19 mouse cellular contexts compared by ENCODE assay signal in genomic region chr11:101819853-101820252, GRCm38 (mm10). TPM values are rescaled to one million over a fixed set of nuclear protein-coding genes. Genes with fewer than 3 reads are reported as not detected.
DNase-seq lines count a peak whose midpoint lies in the region; ATAC-seq and TF ChIP-seq lines count a peak whose summit lies in the region.
"Had no signal": no experiment of that assay in that cellular context is flagged by ENCODE, and none has a peak within 500 bp of the region (broad histone marks: within the 10 kb centered on the region; RNA-seq: fewer than 3 reads in every experiment).

No protein-coding gene starts in this region.

- no peak overlapping the region for H3K27ac ChIP-seq in intestine, postnatal 0 days (ENCODE audit: low read depth, low read length)
- H3K27ac ChIP-seq in intestine, embryonic 15.5 days, result no peak overlapping the region
- no peak overlapping the region for H3K27ac ChIP-seq in midbrain, postnatal 0 days (ENCODE audit: low read depth, low read length)
- H3K27ac ChIP-seq in midbrain, embryonic 14.5 days (replicated peaks; ENCODE audit: low read depth, low read length), result no peak overlapping the region
- no peak overlapping the region for H3K27ac ChIP-seq in MEL (ENCODE audit: control insufficient read depth, low read depth, low read length)
- H3K27ac ChIP-seq: stomach, embryonic 15.5 days had no signal

- no peaks in the 10 kb centered on the region for H3K27me3 ChIP-seq in intestine, postnatal 0 days (replicated peaks; ENCODE audit: control insufficient read depth, insufficient read depth, low read length)
- H3K27me3 ChIP-seq in intestine, embryonic 15.5 days (replicated peaks), result no peaks in the 10 kb centered on the region
- no peaks in the 10 kb centered on the region for H3K27me3 ChIP-seq in midbrain, postnatal 0 days (ENCODE audit: insufficient read depth, low read length)
- H3K27me3 ChIP-seq in midbrain, embryonic 14.5 days (ENCODE audit: control insufficient read depth, insufficient read depth, low read length), result no peaks in the 10 kb centered on the region
- peaks cover 7 to 14% of the 10 kb centered on the region in 2 experiments for H3K27me3 ChIP-seq in MEL (ENCODE audit: control insufficient read depth in 1 of 2, insufficient read depth in 2 of 2, low read length in 2 of 2)
- H3K27me3 ChIP-seq: heart, embryonic 12.5 days; stomach, embryonic 15.5 days had no signal

- TF ChIP-seq EP300 in MEL (IDR thresholded peaks at IDR 0.05; ENCODE audit: low read depth in 1 of 2, low read length in 2 of 2), result no peak

- no peak overlapping the region for H3K4me2 ChIP-seq in intestine, postnatal 0 days (replicated peaks; ENCODE audit: low read depth)
- no peak overlapping the region for H3K4me2 ChIP-seq in intestine, embryonic 15.5 days (replicated peaks)
- no peak overlapping the region for H3K4me2 ChIP-seq in midbrain, postnatal 0 days (ENCODE audit: low read depth, low read length, poor library complexity, severe bottlenecking)
- H3K4me2 ChIP-seq in midbrain, embryonic 14.5 days (ENCODE audit: low read length), result no peak overlapping the region
- H3K4me2 ChIP-seq: liver, embryonic 11.5 days; stomach, embryonic 15.5 days had no signal

- H3K36me3 ChIP-seq in intestine, postnatal 0 days (ENCODE audit: control insufficient read depth, insufficient read depth), result no peaks in the 10 kb centered on the region
- no peaks in the 10 kb centered on the region for H3K36me3 ChIP-seq in intestine, embryonic 15.5 days
- no peaks in the 10 kb centered on the region for H3K36me3 ChIP-seq in midbrain, postnatal 0 days (ENCODE audit: insufficient read depth, low read length)
- H3K36me3 ChIP-seq in midbrain, embryonic 14.5 days (ENCODE audit: control insufficient read depth, insufficient read depth, low read length), result no peaks in the 10 kb centered on the region
- H3K36me3 ChIP-seq in MEL (ENCODE audit: control insufficient read depth in 1 of 2, insufficient read depth in 2 of 2, low read length in 2 of 2), result no peaks in the 10 kb centered on the region
- H3K36me3 ChIP-seq: heart, embryonic 12.5 days; stomach, embryonic 15.5 days had no signal

- no peak for TF ChIP-seq RAD21 in MEL (IDR thresholded peaks at IDR 0.05; ENCODE audit: low read depth, low read length)

- H3K4me3 ChIP-seq in intestine, postnatal 0 days (ENCODE audit: low read depth, low read length), result no peak overlapping the region
- H3K4me3 ChIP-seq in intestine, embryonic 15.5 days (replicated peaks), result no peak overlapping the region
- H3K4me3 ChIP-seq in midbrain, postnatal 0 days (ENCODE audit: low read depth, low read length), result no peak overlapping the region
- no peak overlapping the region for H3K4me3 ChIP-seq in midbrain, embryonic 14.5 days (replicated peaks; ENCODE audit: low read depth, low read length)
- H3K4me3 ChIP-seq in MEL (ENCODE audit: control insufficient read depth in 1 of 2, insufficient read depth in 1 of 2, low read depth in 2 of 2, low read length in 2 of 2), result no peak overlapping the region
- H3K4me3 ChIP-seq: heart, embryonic 12.5 days; stomach, embryonic 15.5 days had no signal

- H3K9me3 ChIP-seq in intestine, postnatal 0 days (ENCODE audit: control insufficient read depth), result no peaks in the 10 kb centered on the region
- H3K9me3 ChIP-seq in intestine, embryonic 15.5 days, result no peaks in the 10 kb centered on the region
- no peaks in the 10 kb centered on the region for H3K9me3 ChIP-seq in midbrain, postnatal 0 days (ENCODE audit: low read length)
- H3K9me3 ChIP-seq in midbrain, embryonic 14.5 days (ENCODE audit: control insufficient read depth, low read length), result no peaks in the 10 kb centered on the region
- no peaks in the 10 kb centered on the region for H3K9me3 ChIP-seq in MEL (replicated peaks; ENCODE audit: insufficient read depth, low read length)
- H3K9me3 ChIP-seq: stomach, embryonic 15.5 days had no signal

- H3K79me2 ChIP-seq in MEL (ENCODE audit: control insufficient read depth, insufficient read depth, low read length, poor library complexity), result no peaks in the 10 kb centered on the region

- 0 out of 2 replicates have a peak, but pooled peaks cover 3% of the 10 kb centered on the region for H3K4me1 ChIP-seq in intestine, postnatal 0 days (replicated peaks; ENCODE audit: control insufficient read depth, insufficient read depth, low read length)
- peaks cover 15% of the 10 kb centered on the region for H3K4me1 ChIP-seq in intestine, embryonic 15.5 days (replicated peaks)
- H3K4me1 ChIP-seq in midbrain, postnatal 0 days (ENCODE audit: insufficient read depth, low read length), result peaks cover 3% of the 10 kb centered on the region; the same call in 1 of the 2 replicates
- peaks cover 3% of the 10 kb centered on the region; the same call in 1 of the 2 replicates for H3K4me1 ChIP-seq in midbrain, embryonic 14.5 days (ENCODE audit: control insufficient read depth, insufficient read depth, low read length)
- H3K4me1 ChIP-seq in MEL (ENCODE audit: control insufficient read depth in 1 of 2, insufficient read depth in 2 of 2, low read length in 2 of 2), result no peaks in the 10 kb centered on the region

- peak; percentile 35 for TF ChIP-seq CTCF in intestine, postnatal 0 days (IDR thresholded peaks at IDR 0.05; ENCODE audit: low read depth)
- peak; percentile 36; the same call in 1 of the 2 replicates for TF ChIP-seq CTCF in midbrain, postnatal 0 days (IDR thresholded peaks at IDR 0.05)
- TF ChIP-seq CTCF in MEL (IDR thresholded peaks at IDR 0.05 in 2 of 3, conservative IDR thresholded peaks at IDR 0.05 in 1 of 3; ENCODE audit: control insufficient read depth in 1 of 3, insufficient read depth in 1 of 3, low read depth in 2 of 3, low read length in 3 of 3, poor library complexity in 1 of 3, severe bottlenecking in 1 of 3), result peak; percentile 24 to 44 (median 36); a peak in 5 of 6 replicates

- ATAC-seq in intestine, postnatal 0 days, result no peak
- ATAC-seq in intestine, embryonic 15.5 days, result no peak
- ATAC-seq in midbrain, postnatal 0 days (ENCODE audit: low FRiP score), result no peak
- ATAC-seq in midbrain, embryonic 14.5 days (ENCODE audit: low FRiP score, low TSS enrichment), result no peak
- ATAC-seq: activated CD4-positive, CD25-positive, alpha-beta regulatory T cell, adult 4 months; forebrain, embryonic 14.5 days had no signal

- DNase-seq in midbrain, postnatal 0 days (ENCODE audit: low spot score), result no peak
- DNase-seq in midbrain, embryonic 14.5 days, result no peak
- DNase-seq in MEL (ENCODE audit: low read depth, low spot score), result no peak
- DNase-seq in retina, embryonic 14.5 days (ENCODE audit: low spot score), result no peak
- DNase-seq in cerebellum, adult 9-11 months, result no peak
- DNase-seq: kidney, adult 9 months; layer of hippocampus, postnatal 36 days; left cerebral cortex, postnatal 4 days; lung, postnatal 10 days; thymus, postnatal 36 days had no signal

- H3K9ac ChIP-seq in intestine, postnatal 0 days (ENCODE audit: low read depth, low read length), result no peak overlapping the region
- H3K9ac ChIP-seq in intestine, embryonic 15.5 days, result no peak overlapping the region
- no peak overlapping the region for H3K9ac ChIP-seq in midbrain, postnatal 0 days (replicated peaks; ENCODE audit: low read length, poor library complexity, severe bottlenecking)
- no peak overlapping the region for H3K9ac ChIP-seq in midbrain, embryonic 14.5 days (replicated peaks; ENCODE audit: low read length)
- no peak overlapping the region for H3K9ac ChIP-seq in MEL (ENCODE audit: control insufficient read depth, low read depth, low read length, poor library complexity, severe bottlenecking)
- H3K9ac ChIP-seq: heart, embryonic 12.5 days; stomach, embryonic 15.5 days had no signal

- TF ChIP-seq POLR2A in MEL (IDR thresholded peaks at IDR 0.05; ENCODE audit: control insufficient read depth in 1 of 2, insufficient read depth in 1 of 2, low read depth in 1 of 2, low read length in 2 of 2, poor library complexity in 1 of 2), result no peak

TF ChIP-seq in MEL, 35 proteins besides CTCF, POLR2A, EP300 and RAD21:
- no peak for TF ChIP-seq SMC3 (IDR thresholded peaks at IDR 0.05; ENCODE audit: low read depth, low read length)
- no peak for TF ChIP-seq MYB (IDR thresholded peaks at IDR 0.05; ENCODE audit: low read depth, low read length)
- TF ChIP-seq NRF1 (IDR thresholded peaks at IDR 0.05; ENCODE audit: insufficient read depth, low read depth, low read length, poor library complexity, severe bottlenecking), result no peak
- TF ChIP-seq TAL1 (IDR thresholded peaks at IDR 0.05; ENCODE audit: low read length), result no peak
- no peak for TF ChIP-seq MAFK (IDR thresholded peaks at IDR 0.05; ENCODE audit: borderline replicate concordance, low read depth, low read length)
- TF ChIP-seq UBTF (IDR thresholded peaks at IDR 0.05; ENCODE audit: borderline replicate concordance, insufficient read depth, low read depth, low read length), result no peak

RNA-seq across cellular contexts. Expression of gene Etv4, which starts 34.7 kb away (rescaled TPM):
- polyA plus RNA-seq in intestine, postnatal 0 days (2015; fragmentation: Nextera tagmentation; extraction: Ambion mirVana), result 1.8 and 1.9 TPM in 2 replicates
- 4.1 and 5.4 TPM in 2 replicates for polyA plus RNA-seq in intestine, embryonic 15.5 days (2015; fragmentation: Nextera tagmentation; extraction: Ambion mirVana)
- total RNA-seq in midbrain, postnatal 0 days (2014; rRNA removed), result 25.6 and 30.4 TPM in 2 replicates
- polyA plus RNA-seq in midbrain, postnatal 0 days (2015; fragmentation: Nextera tagmentation; extraction: Ambion mirVana), result 18.4 and 18.5 TPM in 2 replicates
- 4.0 and 6.9 TPM in 2 replicates for polyA plus RNA-seq in midbrain, embryonic 14.5 days (2014; fragmentation: Nextera tagmentation; extraction: Ambion mirVana)
- 16.5 and 19.1 TPM in 2 replicates for total RNA-seq in MEL (2012; rRNA removed)
- 10 to 100 TPM in 1 of 2 experiments, not detected in 1; 22.1 TPM for polyA plus RNA-seq in MEL (2012; ENCODE audit: insufficient read depth in 1 of 2, insufficient read length in 2 of 2, low read depth in 1 of 2, low replicate concordance in 2 of 2, missing spikeins in 1 of 2)
- total RNA-seq: hematopoietic stem cell, adult 5-6 weeks; megakaryocyte-erythroid progenitor cell, adult 5-6 weeks had no signal
